Mouse (Mus musculus) limb, embryonic 14.5 days (tissue): Measurements from ENCODE around the gene Scaf4. TPM values are rescaled to one million over a fixed set of nuclear protein-coding genes. Genes with fewer than 3 reads are reported as not detected.

Experiments used
- ATAC-seq: fragments of 200-750 bp; cut with Nextera tagmentation; 2 replicates; pipeline ENCODE4 v1.8.0; 2017; ENCODE audit warnings: low read depth, moderate number of reproducible peaks, moderate TSS enrichment; ENCODE audit not compliant: low FRiP score
- DNase-seq: peaks from one replicate; pipeline ENCODE4 v3.0.0-alpha.2; 2015; ENCODE audit warnings: low spot score
- H3K27ac ChIP-seq: fragments of 300-500 bp; sonication (generic); replicated peaks from 2 replicates; pipeline ENCODE4 v1.5.1; 2014; ENCODE audit warnings: low read depth, mild to moderate bottlenecking, low read length, moderate library complexity, mixed read lengths
- H3K27me3 ChIP-seq: fragments of 300-500 bp; sonication (generic); 2 replicates; pipeline ENCODE4 v1.6.1; 2014; ENCODE audit warnings: low read length, mixed read lengths; ENCODE audit not compliant: control insufficient read depth, insufficient read depth
- H3K36me3 ChIP-seq: fragments of 300-500 bp; sonication (generic); 2 replicates; pipeline ENCODE4 v1.6.1; 2014; ENCODE audit warnings: mild to moderate bottlenecking, low read length, moderate library complexity, mixed read lengths; ENCODE audit not compliant: control insufficient read depth, insufficient read depth
- H3K4me1 ChIP-seq: fragments of 300-500 bp; sonication (generic); 2 replicates; pipeline ENCODE4 v1.6.1; 2014; ENCODE audit warnings: antibody characterized with exemption, low read length, mixed read lengths; ENCODE audit not compliant: control insufficient read depth, insufficient read depth
- H3K4me2 ChIP-seq: fragments of 300-500 bp; sonication (generic); replicated peaks from 2 replicates; pipeline ENCODE4 v1.6.1; 2014; ENCODE audit warnings: low read depth, mild to moderate bottlenecking, low read length, moderate library complexity; ENCODE audit not compliant: severe bottlenecking
- H3K4me3 ChIP-seq: fragments of 300-500 bp; sonication (generic); replicated peaks from 2 replicates; pipeline ENCODE4 v1.5.1; 2014; ENCODE audit warnings: low read length
- H3K9ac ChIP-seq: fragments of 300-500 bp; sonication (generic); 2 replicates; pipeline ENCODE4 v1.6.1; 2014; ENCODE audit warnings: mild to moderate bottlenecking, low read depth, low read length, moderate library complexity; ENCODE audit not compliant: severe bottlenecking
- H3K9me3 ChIP-seq: fragments of 300-500 bp; sonication (generic); 2 replicates; pipeline ENCODE4 v1.6.1; 2016; ENCODE audit warnings: low read length; ENCODE audit not compliant: control insufficient read depth
- POLR2A ChIP-seq: fragments of 200-500 bp; IDR thresholded peaks from 2 replicates; pipeline ENCODE4 v1.8.0; 2012; ENCODE audit warnings: inconsistent platforms, mild to moderate bottlenecking, moderate library complexity, borderline replicate concordance; ENCODE audit not compliant: insufficient read depth, insufficient read length; ENCODE audit errors: extremely low read depth
- WGBS: fragments of 180-500 bp; shearing (Covaris S2); extraction: QIAGEN DNeasy Blood & Tissue Kit; methylation state at CpG from one replicate; pipeline ENCODE4 v1.1.7; 2014; 5-methylcytosine and 5-hydroxymethylcytosine counted together
- polyA plus RNA-seq, 2 experiments: library from polyadenylated mRNA; depleted of rRNA in 1 of 2; stranded (reverse) in 1 of 2; unstranded in 1 of 2; fragments of >200 nt; fragmentation: Nextera tagmentation in 1 of 2; extraction: Ambion mirVana in 1 of 2; gene quantifications; 2 replicates each; pipeline versions ENCODE4 v1.2.1 to v1.2.3; 2012 to 2014

Scaf4 gene
- polyA plus RNA-seq, 2 experiments: 24.8 to 64.3 TPM

DNA sequence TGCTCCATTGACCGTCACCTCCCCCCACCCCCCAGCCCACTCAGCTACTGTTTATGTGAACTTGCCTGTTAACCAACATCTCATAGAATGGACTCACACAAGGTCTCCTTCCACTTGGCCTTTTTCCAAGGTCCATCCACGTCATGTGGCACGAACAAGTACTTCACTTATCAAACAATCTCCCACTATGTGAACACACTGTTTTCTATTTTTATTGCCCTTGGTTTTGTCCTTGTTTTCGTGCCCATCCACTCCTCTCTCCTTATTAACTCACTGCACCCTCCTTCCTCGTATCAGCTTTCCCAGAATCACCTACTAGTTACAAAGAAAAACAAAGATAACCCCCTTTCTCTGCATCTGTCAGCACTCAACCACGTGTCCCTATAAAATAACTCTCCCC, 49.7 kb downstream of the Scaf4 start:
- TF ChIP-seq POLR2A: no peak
- H3K4me2 ChIP-seq: no peak overlapping the region
- ATAC-seq (no peak), DNase-seq (no peak)
- WGBS: 82% methylated on average over 6 of the region's 6 CpGs
- no peaks in the 10 kb centered on the region for H3K4me1 ChIP-seq
- no peak overlapping the region for H3K9ac ChIP-seq
- H3K9me3 ChIP-seq: no peaks in the 10 kb centered on the region
- H3K27ac ChIP-seq: no peak overlapping the region
- H3K4me3 ChIP-seq: no peak overlapping the region
- H3K27me3 ChIP-seq: no peaks in the 10 kb centered on the region
- H3K36me3 ChIP-seq: peaks cover 34% of the 10 kb centered on the region

- H3K9me3 ChIP-seq: no peaks in the 10 kb centered on the region
- no peak overlapping the region for H3K27ac ChIP-seq
- H3K27me3 ChIP-seq: no peaks in the 10 kb centered on the region
- H3K4me1 ChIP-seq: no peaks in the 10 kb centered on the region
- no peak overlapping the region for H3K4me3 ChIP-seq
- no peak overlapping the region for H3K9ac ChIP-seq
- DNase-seq (no peak), ATAC-seq (no peak)
- WGBS: 97% methylated on average over 10 of the region's 10 CpGs
- no peak overlapping the region for H3K4me2 ChIP-seq
- TF ChIP-seq POLR2A: no peak
- H3K36me3 ChIP-seq: peaks cover 26% of the 10 kb centered on the region
These were observed 50.6 kb downstream of the Scaf4 start for GRCm38 (mm10) chr16:90233702-90234101.

GRCm38 (mm10) chr16:90231302-90231701, 53.0 kb downstream of the Scaf4 start:
- no peak overlapping the region for H3K9ac ChIP-seq
- H3K4me2 ChIP-seq: no peak overlapping the region
- H3K4me3 ChIP-seq: no peak overlapping the region
- WGBS: 90% methylated on average over 7 of the region's 7 CpGs
- no peaks in the 10 kb centered on the region for H3K9me3 ChIP-seq
- H3K27ac ChIP-seq: no peak overlapping the region
- no peaks in the 10 kb centered on the region for H3K4me1 ChIP-seq
- peaks cover 34% of the 10 kb centered on the region for H3K36me3 ChIP-seq
- ATAC-seq: no peak
- no peaks in the 10 kb centered on the region for H3K27me3 ChIP-seq
- no peak for TF ChIP-seq POLR2A
- DNase-seq: no peak

DNA sequence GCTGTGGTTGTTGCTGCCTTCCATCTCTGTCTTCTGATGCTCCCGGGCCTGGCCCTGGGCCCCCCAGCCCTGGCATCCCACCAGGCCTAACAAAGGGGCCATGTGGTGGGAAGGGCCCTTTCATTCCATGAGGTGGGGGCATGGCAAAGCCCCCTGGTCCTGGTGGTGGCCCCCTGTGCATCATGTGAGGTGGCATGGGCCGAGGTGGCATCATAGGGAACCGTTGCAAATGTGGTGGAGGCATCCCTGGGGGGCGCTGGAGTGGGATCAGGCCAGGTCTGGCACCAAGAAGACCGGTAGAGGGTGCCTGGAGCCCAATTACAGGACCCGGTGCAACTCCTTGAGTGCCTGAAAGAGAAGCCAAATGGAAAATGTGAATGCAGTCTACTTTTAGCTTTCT, 54.4 kb downstream of the Scaf4 start:
- no peaks in the 10 kb centered on the region for H3K9me3 ChIP-seq
- H3K4me2 ChIP-seq: no peak overlapping the region
- H3K4me1 ChIP-seq: no peaks in the 10 kb centered on the region
- ATAC-seq (no peak), DNase-seq (no peak)
- H3K4me3 ChIP-seq: no peak overlapping the region
- no peak for TF ChIP-seq POLR2A
- H3K27ac ChIP-seq: no peak overlapping the region
- peaks cover 47% of the 10 kb centered on the region for H3K36me3 ChIP-seq
- 83% methylated on average over 6 of the region's 6 CpGs for WGBS
- H3K9ac ChIP-seq: no peak overlapping the region
- H3K27me3 ChIP-seq: no peaks in the 10 kb centered on the region

DNA sequence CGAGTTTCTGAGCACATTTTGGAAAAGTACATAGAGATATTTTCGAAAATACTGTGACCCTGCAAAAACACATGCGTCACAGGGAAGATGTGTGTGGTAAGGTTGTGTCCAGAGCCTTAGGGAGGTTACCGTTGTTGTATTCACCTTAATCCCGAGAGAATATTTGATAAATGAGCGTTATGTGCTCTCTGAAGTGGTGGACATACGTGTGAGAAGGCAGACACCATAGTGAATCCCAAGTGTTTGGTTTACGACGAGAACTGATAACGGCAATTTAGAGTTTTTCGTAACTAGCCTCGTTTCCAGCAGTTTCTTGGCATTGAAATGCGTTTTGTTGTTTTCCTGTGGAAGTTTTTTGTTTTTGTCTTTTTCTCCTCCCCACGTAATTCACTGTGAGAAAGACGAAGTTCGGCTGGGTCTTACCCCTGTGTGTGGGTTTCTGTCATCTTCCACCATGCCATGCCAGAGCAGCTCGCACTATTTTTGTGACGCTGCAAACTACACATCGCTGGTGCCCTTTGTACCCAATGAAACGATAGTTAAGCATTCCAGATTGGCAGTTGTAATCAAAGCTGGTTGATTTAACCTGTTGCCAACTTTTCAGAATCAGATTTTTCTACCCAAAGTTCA, 62.7 kb downstream of the Scaf4 start:
- no peak for DNase-seq
- WGBS: 6% methylated on average over 20 of the region's 20 CpGs
- Histone ChIP-seq H3K4me1 (peaks cover 13% of the 10 kb centered on the region), H3K9me3 (no peaks in the 10 kb centered on the region), H3K4me2 (peak overlapping the region; percentile 89), H3K27me3 (no peaks in the 10 kb centered on the region), H3K36me3 (peaks cover 32% of the 10 kb centered on the region), H3K27ac (0 out of 2 replicates have a peak overlapping the region, but pooled peaks have one; percentile 92), H3K9ac (peak overlapping the region; percentile 93), H3K4me3 (peak overlapping the region; percentile 88)
- no peak for TF ChIP-seq POLR2A
- ATAC-seq: 0 out of 2 replicates have a peak, but pooled peaks have one; percentile 0
